Mouse (Mus musculus) embryo, embryonic 9.5 days (tissue): Measurements from ENCODE around the gene Thtpa.
A peak's percentile ranks its signal among the peaks of the same experiment; 100 is the strongest.

ENCODE experiments used
- DNase-seq: peaks from one replicate; pipeline ENCODE4 v3.0.0-alpha.2; 2017; ENCODE audit errors: extremely low spot score

Thtpa gene

GRCm38 (mm10) chr14:55105386-55105785 lies 10.8 kb downstream of the Thtpa start:
- DNase-seq = no peak

DNA sequence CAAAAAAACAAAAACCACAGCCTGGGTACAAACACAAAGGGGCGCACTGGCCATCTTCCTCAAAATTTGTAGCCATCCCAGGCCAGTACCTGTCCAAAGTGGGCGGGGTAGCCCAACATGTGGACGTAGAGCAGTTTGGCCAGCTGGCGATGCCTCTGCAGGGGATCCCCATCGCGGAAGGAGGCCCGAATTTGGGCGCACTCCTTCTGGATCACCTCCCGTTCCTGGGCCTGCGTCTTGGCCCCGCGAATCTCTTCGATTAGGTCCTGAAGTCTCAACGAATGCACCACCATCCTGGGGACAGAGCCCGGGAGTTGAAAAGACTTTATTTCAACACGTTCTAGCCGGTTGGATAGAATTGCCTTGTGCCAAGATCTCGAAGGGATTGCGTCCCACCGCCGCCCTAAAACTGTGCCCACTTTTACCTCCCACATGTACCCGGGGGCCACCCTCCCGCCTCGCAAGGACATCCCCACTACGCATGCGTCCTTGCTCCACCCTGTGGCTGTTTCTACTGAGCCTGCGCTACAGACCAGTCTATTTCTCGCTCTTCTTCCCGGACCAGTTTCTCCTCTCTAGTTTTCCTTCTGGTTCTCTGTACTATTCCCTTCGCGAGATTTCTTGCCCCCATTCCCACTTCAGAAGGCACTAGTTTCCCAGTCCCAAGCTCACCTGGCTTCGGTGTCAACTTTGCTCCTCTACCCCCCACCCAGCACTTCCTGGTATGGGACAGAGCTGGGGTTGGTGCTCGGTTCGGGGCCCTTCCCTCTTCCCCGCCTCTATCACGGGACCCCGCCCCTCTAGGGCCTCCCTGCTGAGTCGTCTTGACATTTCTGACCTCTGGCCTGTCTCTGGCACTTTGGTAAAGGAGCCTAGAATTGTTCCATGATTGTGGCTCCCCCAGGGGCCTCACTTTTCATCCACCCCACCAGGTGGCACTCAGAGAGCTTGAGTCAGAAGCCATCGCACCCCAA lies 11.5 kb downstream of the Thtpa start, which contains the start of gene Ap1g2:
Gene Ap1g2, minus strand, starts transcription at position 758 of the 974 bp plus-strand sequence.
- peak; percentile 85 for DNase-seq

DNA sequence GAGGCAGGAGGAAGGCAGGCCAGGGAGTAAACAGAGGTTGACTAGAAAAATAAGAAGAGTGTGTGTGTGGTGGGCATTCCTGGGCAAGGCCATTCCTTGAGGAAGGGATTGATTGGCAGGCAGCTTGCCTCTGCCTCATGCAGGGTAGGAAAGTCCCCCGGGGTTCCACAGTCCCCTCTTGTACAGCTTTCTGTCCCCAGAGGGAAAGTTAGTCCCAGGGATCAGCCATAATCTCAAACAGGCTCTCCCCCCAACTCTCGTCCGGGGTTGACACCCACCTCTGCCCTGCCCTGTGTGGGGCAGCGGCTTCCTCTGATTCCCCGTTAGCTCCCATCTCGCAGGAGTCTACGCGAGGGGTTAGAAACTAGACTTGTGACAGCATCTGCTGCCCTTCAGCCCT lies 12.4 kb downstream of the Thtpa start:
- no peak for DNase-seq

- DNase-seq = no peak
Measured at GRCm38 (mm10) chr14:55108202-55108870, 13.8 kb downstream of the Thtpa start.

DNA sequence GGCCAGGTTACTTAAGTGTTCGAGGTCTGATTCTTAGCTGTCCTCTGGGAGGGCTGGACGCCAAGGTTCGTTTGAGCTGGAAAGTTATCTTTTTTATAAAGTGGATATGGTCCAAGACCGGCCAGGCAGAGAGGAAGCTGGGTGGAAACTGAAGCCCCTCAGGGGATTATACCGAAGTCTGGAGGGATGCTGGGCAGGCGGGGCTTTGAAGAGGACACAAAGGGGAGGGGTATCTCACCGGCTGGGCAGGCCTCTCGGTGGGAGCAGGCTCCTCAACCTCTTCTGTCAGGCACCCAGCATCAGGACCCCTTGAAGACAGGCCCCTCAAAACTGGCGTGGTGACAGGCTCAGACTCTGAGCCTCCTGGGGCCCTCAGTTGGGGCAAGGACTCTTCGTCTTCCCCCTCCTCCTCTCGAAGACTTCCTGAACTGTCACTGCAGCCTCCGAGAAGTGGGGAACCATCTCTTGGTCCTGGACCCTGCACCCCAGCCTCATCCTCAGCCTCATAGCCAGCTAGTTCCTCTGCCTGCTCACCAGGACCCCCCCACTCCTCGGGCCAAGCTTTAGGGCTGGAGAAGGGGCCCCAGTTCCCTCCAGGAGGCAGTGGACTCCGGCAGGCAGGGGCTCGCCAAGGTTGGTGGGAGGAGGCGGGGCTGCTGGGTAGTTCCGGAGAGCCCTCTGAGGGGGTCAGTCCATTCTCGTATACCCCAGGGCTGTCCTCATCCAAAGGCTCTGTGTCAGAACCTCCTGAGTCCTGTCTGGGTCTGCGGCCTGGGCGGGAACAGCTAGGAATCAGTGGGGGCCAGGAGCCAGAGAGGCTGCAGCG lies 14.7 kb downstream of the Thtpa start:
- no peak for DNase-seq

DNA sequence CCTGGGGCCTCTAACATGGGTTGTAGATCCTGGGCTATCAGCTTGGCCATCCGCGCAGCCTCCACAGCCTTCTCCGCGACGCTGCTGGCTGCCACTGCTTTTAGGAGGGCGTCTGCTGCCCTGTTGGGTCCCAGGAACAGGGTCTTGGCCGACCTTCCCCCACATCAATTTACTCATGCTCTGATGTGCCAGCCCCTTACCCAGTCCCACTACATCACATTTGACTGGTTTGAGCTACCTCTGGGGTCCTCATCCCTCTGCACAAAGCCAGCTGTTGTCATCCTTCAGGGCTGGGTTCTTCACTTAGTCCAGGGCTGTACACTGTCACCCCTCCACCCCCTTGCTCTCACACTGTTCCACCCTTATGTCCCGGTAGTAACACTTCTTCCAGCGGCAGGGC lies 15.5 kb downstream of the Thtpa start:
- no peak for DNase-seq

DNA sequence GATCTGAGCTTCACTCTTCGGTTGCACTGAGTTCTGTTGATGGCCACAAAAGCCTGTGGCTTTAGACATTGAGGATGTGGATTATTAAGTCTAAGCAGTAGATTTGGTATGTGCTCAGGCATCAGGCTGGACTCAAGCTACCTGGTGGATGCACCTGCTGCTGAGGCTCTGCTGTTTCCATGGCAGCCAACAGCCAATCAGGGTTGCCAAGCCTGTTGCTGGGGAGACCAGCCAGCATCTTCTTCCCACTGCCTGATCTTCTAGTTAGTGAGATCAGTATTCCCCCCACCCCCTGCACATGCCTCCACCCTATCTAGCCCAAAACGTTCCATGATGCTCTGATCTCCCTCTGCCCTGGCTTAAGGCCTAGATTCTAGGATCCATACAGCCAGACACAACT lies 17.1 kb downstream of the Thtpa start:
- DNase-seq = no peak

GRCm38 (mm10) chr14:55113351-55113974 lies 18.9 kb downstream of the Thtpa start:
- no peak for DNase-seq

- no peak for DNase-seq
Measured at GRCm38 (mm10) chr14:55113975-55114645, 19.5 kb downstream of the Thtpa start.

DNA sequence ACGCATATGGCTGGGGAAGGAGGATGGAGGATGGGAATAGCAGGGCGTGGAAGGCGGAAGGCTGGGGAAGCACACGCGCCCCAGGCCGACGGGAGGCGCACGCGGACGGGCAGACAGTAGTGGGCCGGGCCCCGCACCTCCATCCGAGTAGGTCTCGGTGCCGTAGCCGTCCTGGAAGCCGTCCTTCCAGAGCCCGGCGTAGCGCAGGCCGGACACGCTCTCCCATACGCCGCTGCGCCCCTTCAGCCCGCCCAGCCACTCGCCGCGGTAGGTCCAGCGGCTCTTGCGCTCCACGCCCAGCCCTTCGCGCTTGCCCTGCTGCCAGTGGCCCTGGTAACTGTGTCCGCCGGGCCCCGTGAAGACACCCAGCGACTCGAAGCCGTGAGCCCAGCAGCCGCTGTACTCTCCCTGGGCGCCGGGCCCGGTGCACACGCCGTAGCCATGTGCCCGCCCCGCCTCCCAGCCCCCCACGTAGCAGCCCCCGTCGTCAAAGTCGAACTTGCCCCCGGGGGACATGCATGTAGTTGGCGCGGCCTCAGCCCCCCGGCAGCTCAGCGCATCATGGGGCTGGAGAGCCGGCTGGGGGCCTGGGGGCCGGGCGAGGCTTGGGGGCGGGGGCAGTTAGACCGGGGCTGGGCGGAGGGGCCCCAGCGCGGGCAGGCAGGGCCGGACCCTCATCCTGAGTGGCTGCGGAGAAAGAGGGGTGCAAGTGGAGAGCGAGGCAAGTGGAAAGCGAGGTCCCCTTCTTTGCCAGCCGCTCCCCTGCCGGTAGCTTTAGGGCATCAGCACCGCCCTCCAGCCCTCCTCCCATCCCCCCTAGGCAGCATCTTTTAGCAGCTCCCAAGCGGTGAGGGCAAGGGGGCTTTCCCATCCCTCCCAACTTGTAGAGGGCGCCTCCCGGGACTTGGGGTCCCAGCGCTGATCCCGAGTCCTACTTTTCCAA lies 20.4 kb downstream of the Thtpa start:
- peak; percentile 58 for DNase-seq

DNA sequence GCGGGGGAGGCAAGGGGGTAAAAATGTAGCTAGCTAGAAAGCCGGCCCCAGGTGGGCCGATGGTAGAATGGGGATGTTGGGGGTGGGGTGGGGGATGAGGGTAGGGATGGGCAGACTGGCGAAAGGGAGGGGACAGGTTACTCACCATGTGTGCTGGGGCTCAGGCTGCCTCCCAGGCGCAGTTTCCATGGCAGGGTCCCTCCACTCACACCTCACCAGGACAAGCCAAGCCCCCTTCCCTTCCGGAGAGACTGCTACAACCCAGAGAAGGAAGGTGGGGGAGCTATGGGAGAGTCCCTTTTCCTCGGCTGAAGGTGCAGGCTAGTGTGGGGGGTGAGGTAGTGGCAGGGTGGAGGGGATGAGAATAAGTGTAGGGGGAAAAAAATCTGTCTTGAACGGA lies 21.3 kb downstream of the Thtpa start:
- no peak for DNase-seq

DNA sequence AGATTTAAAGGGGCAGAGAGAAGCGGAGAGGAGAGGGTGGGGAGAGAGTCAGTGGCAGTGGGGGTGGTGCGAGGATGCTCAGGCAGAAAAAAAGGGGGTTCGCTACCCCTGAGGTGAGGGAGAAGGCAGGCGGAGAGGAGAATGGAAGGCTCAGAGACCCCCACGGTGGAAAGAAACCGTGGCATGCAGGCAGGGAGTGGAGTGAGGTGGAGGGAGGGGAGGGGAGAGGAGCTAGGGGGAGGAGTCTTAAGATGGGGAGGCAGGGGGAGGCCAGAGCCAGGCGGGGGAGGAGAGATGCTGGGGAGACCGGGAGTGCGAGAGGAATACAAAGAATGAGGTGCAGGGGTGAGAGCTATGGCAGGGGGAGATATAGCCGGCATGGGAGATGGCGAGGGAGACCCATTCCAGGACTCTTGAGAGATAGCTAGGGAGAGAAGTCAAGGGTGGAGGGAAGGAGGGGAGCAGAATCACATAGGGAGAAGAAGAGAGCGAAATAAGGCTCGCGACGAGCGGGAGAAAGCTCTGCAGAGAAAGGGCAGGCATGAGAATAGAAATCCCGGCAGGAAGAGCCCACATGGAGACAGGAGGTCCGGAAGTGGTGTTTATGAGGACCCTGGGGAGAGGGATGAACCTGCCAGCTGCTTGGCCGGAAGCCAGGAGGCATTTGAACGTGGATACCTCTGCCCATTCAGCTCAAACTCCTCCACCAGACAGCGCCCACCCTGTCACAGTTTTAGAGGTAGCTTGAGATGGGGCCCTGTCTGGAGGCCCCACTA lies 22.0 kb downstream of the Thtpa start, which contains the start of gene Jph4:
Gene Jph4, minus strand, starts transcription at position 511 of the 776 bp plus-strand sequence.
- DNase-seq = no peak

DNA sequence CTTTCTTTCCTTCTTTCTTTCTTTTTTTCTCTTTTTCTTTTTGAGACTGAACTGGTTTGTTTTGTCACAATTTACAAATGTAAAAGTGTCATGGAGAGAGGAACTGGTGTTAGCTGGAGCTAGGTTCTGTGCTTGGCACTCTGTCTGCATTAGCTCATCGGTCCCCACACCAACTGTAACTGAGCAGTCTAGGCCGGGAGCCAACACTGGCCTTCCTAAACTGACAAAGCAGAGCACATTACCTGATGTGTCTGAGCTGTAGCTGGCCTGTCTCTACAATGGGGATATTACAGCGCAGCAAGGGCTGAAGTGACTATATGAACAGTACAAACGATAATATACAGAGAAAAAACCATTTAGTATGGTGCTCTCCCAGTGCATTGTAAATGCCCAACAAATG lies 24.3 kb downstream of the Thtpa start:
- DNase-seq = no peak

- no peak for DNase-seq
Measured at GRCm38 (mm10) chr14:55119421-55120134, 25.0 kb downstream of the Thtpa start.

- peak; percentile 79 for DNase-seq
Measured at GRCm38 (mm10) chr14:55121947-55122346, 27.4 kb downstream of the Thtpa start.

GRCm38 (mm10) chr14:55122359-55122758 lies 27.8 kb downstream of the Thtpa start:
- DNase-seq = no peak

DNA sequence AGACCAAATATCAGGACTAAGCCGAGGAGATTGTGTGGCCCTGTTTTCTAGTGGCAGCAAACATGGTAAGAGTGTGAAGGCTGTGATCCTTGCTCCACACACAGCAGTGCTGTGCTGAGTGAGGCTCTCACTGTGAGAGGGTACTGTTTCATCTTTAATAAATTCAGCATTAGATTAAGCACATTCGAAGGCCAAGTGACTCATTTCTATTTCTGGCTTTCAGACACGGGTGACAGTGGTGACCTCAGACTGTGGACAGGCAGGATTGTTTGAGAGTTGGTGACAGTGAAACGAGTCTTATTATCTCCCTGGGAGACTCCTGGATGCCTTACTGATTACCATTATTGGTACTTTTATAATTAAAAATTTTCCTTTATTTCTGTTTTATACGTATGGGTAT lies 31.1 kb downstream of the Thtpa start:
- DNase-seq = no peak

DNA sequence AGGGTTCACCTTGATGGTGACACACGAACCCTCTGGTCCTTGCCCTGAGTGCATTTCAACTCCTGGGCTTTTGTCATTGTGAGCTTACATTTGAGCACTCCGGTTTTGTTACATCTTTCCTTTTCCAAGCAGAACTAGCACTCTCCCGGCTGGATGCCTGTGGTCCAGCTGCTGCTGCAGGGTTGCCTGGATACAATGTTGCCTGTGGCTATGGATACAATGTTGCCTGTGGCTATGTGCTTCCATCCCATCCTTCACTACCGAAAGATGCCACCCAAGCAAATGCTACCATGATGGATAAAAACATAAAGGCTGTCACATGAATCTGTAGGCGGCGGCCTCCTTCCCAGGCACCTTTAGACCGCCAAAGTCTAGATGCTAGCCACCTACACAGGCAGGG lies 31.9 kb downstream of the Thtpa start:
- DNase-seq = no peak
